Mouse (Mus musculus) lung, adult 2 months (tissue): ENCODE results near the gene Ccdc157.

Experiments used
- CTCF ChIP-seq: fragments of 200-500 bp; IDR thresholded peaks from 2 replicates; pipeline ENCODE4 v1.5.1; 2011; ENCODE audit warnings: mild to moderate bottlenecking, low read length, control low read depth; ENCODE audit not compliant: insufficient read depth
- POLR2A ChIP-seq: fragments of 200-500 bp; IDR thresholded peaks from 2 replicates; pipeline ENCODE4 v1.6.1; 2011; ENCODE audit warnings: low read depth, mild to moderate bottlenecking, control low read depth, low read length, borderline replicate concordance; ENCODE audit errors: extremely low read depth

DNA sequence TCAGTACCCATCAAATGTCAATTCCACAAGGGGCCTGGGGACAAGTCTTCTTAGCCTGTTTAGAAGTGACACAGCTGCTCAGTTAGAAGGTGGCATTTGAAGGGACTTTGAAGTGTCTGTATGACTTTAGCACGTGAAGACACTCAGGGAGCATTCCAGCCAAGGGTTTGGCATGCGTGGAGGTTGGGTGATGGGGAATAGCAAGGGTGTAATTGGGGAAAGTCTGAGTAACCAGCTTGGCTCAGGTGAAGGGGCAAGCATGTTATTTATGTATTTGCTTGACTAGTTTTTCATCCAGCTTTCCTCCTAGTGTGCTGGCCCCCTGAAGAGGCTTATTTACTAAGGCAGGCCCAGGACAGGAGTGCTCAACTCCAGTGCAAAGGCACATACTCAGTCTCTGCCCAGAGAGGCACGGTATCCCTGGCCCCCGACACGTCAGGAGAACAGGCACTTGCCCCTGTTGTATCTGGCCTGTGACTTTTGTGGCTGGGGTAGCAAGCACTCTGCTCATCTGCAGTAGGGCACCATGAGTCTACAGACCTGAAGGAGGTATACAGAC lies 45.1 kb upstream of the Ccdc157 start:
- TF ChIP-seq POLR2A (no peak), CTCF (no peak)
